In genomic region chr13:40734316-40734965, GRCm38 (mm10) we compare ENCODE assay signal across 10 mouse cellular contexts. TPM values are rescaled to one million over a fixed set of nuclear protein-coding genes. Genes with fewer than 3 reads are reported as not detected.
DNase-seq lines count a peak whose midpoint lies in the region; ATAC-seq lines count a peak whose summit lies in the region.
"Had no signal": no experiment of that assay in that cellular context is flagged by ENCODE, and none has a peak within 500 bp of the region (broad histone marks: within the 10 kb centered on the region; RNA-seq: fewer than 3 reads in every experiment).

No protein-coding gene starts in this region.

- no peaks in the 10 kb centered on the region for H3K9me3 ChIP-seq in heart, embryonic 10.5 days
- H3K9me3 ChIP-seq in hindbrain, embryonic 13.5 days: no peaks in the 10 kb centered on the region
- H3K9me3 ChIP-seq in midbrain, embryonic 15.5 days: no peaks in the 10 kb centered on the region

- H3K4me2 ChIP-seq in hindbrain, embryonic 13.5 days: peak overlapping the region; percentile 59
- peak overlapping the region; percentile 54 for H3K4me2 ChIP-seq in midbrain, embryonic 15.5 days

- peaks cover 97% of the 10 kb centered on the region for H3K27me3 ChIP-seq in heart, embryonic 10.5 days (ENCODE audit: insufficient read depth, poor library complexity, severe bottlenecking)
- H3K27me3 ChIP-seq in hindbrain, embryonic 13.5 days: peaks cover 85% of the 10 kb centered on the region
- H3K27me3 ChIP-seq in midbrain, embryonic 15.5 days (replicated peaks): peaks cover 70% of the 10 kb centered on the region

- H3K4me3 ChIP-seq in heart, embryonic 10.5 days: peak overlapping the region; percentile 58
- H3K4me3 ChIP-seq in hindbrain, embryonic 13.5 days: peak overlapping the region; percentile 54
- H3K4me3 ChIP-seq in midbrain, embryonic 15.5 days: peak overlapping the region; percentile 43

- under 1% methylated on average over 33 of the region's 33 CpGs for WGBS in heart, embryonic 10.5 days
- under 1% methylated on average over 33 of the region's 33 CpGs for WGBS in hindbrain, embryonic 13.5 days
- WGBS in midbrain, embryonic 15.5 days: under 1% methylated on average over 33 of the region's 33 CpGs

- ATAC-seq in hindbrain, embryonic 13.5 days (ENCODE audit: low FRiP score): no peak
- no peak for ATAC-seq in midbrain, embryonic 15.5 days (replicated peaks)

- H3K4me1 ChIP-seq in heart, embryonic 10.5 days: peaks cover 46% of the 10 kb centered on the region
- peaks cover 55% of the 10 kb centered on the region for H3K4me1 ChIP-seq in hindbrain, embryonic 13.5 days (replicated peaks)
- peaks cover 40% of the 10 kb centered on the region for H3K4me1 ChIP-seq in midbrain, embryonic 15.5 days

- H3K9ac ChIP-seq in hindbrain, embryonic 13.5 days: peak overlapping the region; percentile 39; the same call in 1 of the 2 replicates
- H3K9ac ChIP-seq in midbrain, embryonic 15.5 days: no peak overlapping the region

- peak; percentile 68 for DNase-seq in heart, embryonic 10.5 days (ENCODE audit: low spot score)
- no peak for DNase-seq in heart, postnatal 25 days (ENCODE audit: low spot score)
- peak; percentile 48 for DNase-seq in Muller cell, postnatal 12 days (ENCODE audit: inconsistent ontology term)
- DNase-seq in right cerebral cortex, postnatal 25 days: no peak
- no peak for DNase-seq in right cerebral cortex, postnatal 36 days (ENCODE audit: low spot score in 2 of 2)
- DNase-seq in ovary, postnatal 14 days (ENCODE audit: low spot score): no peak
- DNase-seq: gastrocnemius, postnatal 10 days had no signal

- no peak overlapping the region for H3K27ac ChIP-seq in heart, embryonic 10.5 days
- H3K27ac ChIP-seq in hindbrain, embryonic 13.5 days: 0 out of 2 replicates have a peak overlapping the region, but pooled peaks have one; percentile 52
- no peak overlapping the region for H3K27ac ChIP-seq in midbrain, embryonic 15.5 days
- H3K27ac ChIP-seq: macrophage had no signal

- H3K36me3 ChIP-seq in heart, embryonic 10.5 days: no peaks in the 10 kb centered on the region
- no peaks in the 10 kb centered on the region for H3K36me3 ChIP-seq in hindbrain, embryonic 13.5 days
- no peaks in the 10 kb centered on the region for H3K36me3 ChIP-seq in midbrain, embryonic 15.5 days (replicated peaks)

- intact Hi-C loops in heart, postnatal 25 days (cut with DNase I): no loop called here

RNA-seq across cellular contexts. Expression of gene Tfap2a, which starts 3.7 kb away (rescaled TPM):
- 1.0 and 1.6 TPM in 2 replicates for polyA plus RNA-seq in heart, embryonic 10.5 days (2016; fragmentation: Nextera tagmentation; extraction: Ambion mirVana)
- total RNA-seq in heart, postnatal 25 days (2021): under 1 TPM; 0.14 to 0.23 TPM
- polyA plus RNA-seq in hindbrain, embryonic 13.5 days (2015; fragmentation: Nextera tagmentation; extraction: Ambion mirVana): 14.2 and 22.9 TPM in 2 replicates
- polyA plus RNA-seq in midbrain, embryonic 15.5 days (2015; fragmentation: Nextera tagmentation; extraction: Ambion mirVana): 4.1 and 5.5 TPM in 2 replicates

Comparison
In these comparisons a context has a peak if more than half of its experiments do, and no peak if none do; other contexts are left out.
1. DNase-seq: peak in heart, embryonic 10.5 days (single experiment) and Muller cell, postnatal 12 days (single experiment); none in heart, postnatal 25 days (single experiment), right cerebral cortex, postnatal 25 days (single experiment), right cerebral cortex, postnatal 36 days (0 of 2) and ovary, postnatal 14 days (single experiment).
2. Peak in every context shown above with its lines, with median percentiles within 50 percentile points of each other: H3K4me3 ChIP-seq.